Mouse (Mus musculus): ENCODE measurements around the gene Fignl1. TPM values are rescaled to one million over a fixed set of nuclear protein-coding genes. Genes with fewer than 3 reads are reported as not detected.
A peak's percentile ranks its signal among the peaks of the same experiment; 100 is the strongest.

Fignl1 gene
- polyA plus RNA-seq, 1 experiment = 24.4 TPM

- Histone ChIP-seq H3K27ac (ENCODE audit: insufficient read depth, low read length) (no peak overlapping the region; the same call in 1 of the 2 replicates), H3K4me3 (ENCODE audit: insufficient read depth, low read length) (no peak overlapping the region), H3K4me1 (ENCODE audit: control insufficient read depth, insufficient read depth, low read length) (peaks cover 28% of the 10 kb centered on the region)
- no peak for TF ChIP-seq CTCF (IDR thresholded peaks at IDR 0.05; ENCODE audit: borderline replicate concordance, insufficient read depth, low read length)
- no peak for TF ChIP-seq POLR2A (IDR thresholded peaks at IDR 0.05; ENCODE audit: low read depth, low read length)
Observed at GRCm38 (mm10) chr11:11826475-11826874, 17.7 kb upstream of the Fignl1 start.

GRCm38 (mm10) chr11:11825670-11826069 is 16.9 kb upstream of the Fignl1 start:
- Histone ChIP-seq H3K4me3 (ENCODE audit: insufficient read depth, low read length) (no peak overlapping the region), H3K27ac (ENCODE audit: insufficient read depth, low read length) (peak overlapping the region; percentile 20; the same call in 1 of the 2 replicates), H3K4me1 (ENCODE audit: control insufficient read depth, insufficient read depth, low read length) (peaks cover 33% of the 10 kb centered on the region)
- TF ChIP-seq POLR2A (IDR thresholded peaks at IDR 0.05; ENCODE audit: low read depth, low read length) (no peak), CTCF (IDR thresholded peaks at IDR 0.05; ENCODE audit: borderline replicate concordance, insufficient read depth, low read length) (no peak)

- peaks cover 35% of the 10 kb centered on the region for H3K4me1 ChIP-seq (ENCODE audit: control insufficient read depth, insufficient read depth, low read length)
- H3K4me3 ChIP-seq (ENCODE audit: insufficient read depth, low read length) = no peak overlapping the region
- peak overlapping the region; percentile 20 for H3K27ac ChIP-seq (ENCODE audit: insufficient read depth, low read length)
- no peak for TF ChIP-seq CTCF (IDR thresholded peaks at IDR 0.05; ENCODE audit: borderline replicate concordance, insufficient read depth, low read length)
- no peak for TF ChIP-seq POLR2A (IDR thresholded peaks at IDR 0.05; ENCODE audit: low read depth, low read length)
Observed at GRCm38 (mm10) chr11:11824970-11825635, 16.3 kb upstream of the Fignl1 start.

- Histone ChIP-seq H3K27ac (ENCODE audit: insufficient read depth, low read length) (peak overlapping the region; percentile 60), H3K4me1 (ENCODE audit: control insufficient read depth, insufficient read depth, low read length) (peaks cover 35% of the 10 kb centered on the region), H3K4me3 (ENCODE audit: insufficient read depth, low read length) (no peak overlapping the region)
- TF ChIP-seq CTCF (IDR thresholded peaks at IDR 0.05; ENCODE audit: borderline replicate concordance, insufficient read depth, low read length) = no peak
- TF ChIP-seq POLR2A (IDR thresholded peaks at IDR 0.05; ENCODE audit: low read depth, low read length) = no peak
Observed at GRCm38 (mm10) chr11:11823980-11824911, 15.5 kb upstream of the Fignl1 start.

GRCm38 (mm10) chr11:11822181-11823095 is 13.7 kb upstream of the Fignl1 start:
- Histone ChIP-seq H3K4me1 (ENCODE audit: control insufficient read depth, insufficient read depth, low read length) (peaks cover 33% of the 10 kb centered on the region), H3K4me3 (ENCODE audit: insufficient read depth, low read length) (no peak overlapping the region), H3K27ac (ENCODE audit: insufficient read depth, low read length) (peak overlapping the region; percentile 83)
- TF ChIP-seq CTCF (IDR thresholded peaks at IDR 0.05; ENCODE audit: borderline replicate concordance, insufficient read depth, low read length) (no peak), POLR2A (IDR thresholded peaks at IDR 0.05; ENCODE audit: low read depth, low read length) (no peak)

- TF ChIP-seq POLR2A (IDR thresholded peaks at IDR 0.05; ENCODE audit: low read depth, low read length) (0 out of 2 replicates have a peak, but pooled peaks have one; percentile 22), CTCF (IDR thresholded peaks at IDR 0.05; ENCODE audit: borderline replicate concordance, insufficient read depth, low read length) (no peak)
- Histone ChIP-seq H3K4me1 (ENCODE audit: control insufficient read depth, insufficient read depth, low read length) (peaks cover 33% of the 10 kb centered on the region), H3K27ac (ENCODE audit: insufficient read depth, low read length) (peak overlapping the region; percentile 88), H3K4me3 (ENCODE audit: insufficient read depth, low read length) (no peak overlapping the region)
Observed at GRCm38 (mm10) chr11:11821387-11821975, 12.7 kb upstream of the Fignl1 start.

- Histone ChIP-seq H3K4me1 (ENCODE audit: control insufficient read depth, insufficient read depth, low read length) (peaks cover 28% of the 10 kb centered on the region), H3K4me3 (ENCODE audit: insufficient read depth, low read length) (no peak overlapping the region), H3K27ac (ENCODE audit: insufficient read depth, low read length) (peak overlapping the region; percentile 88)
- no peak for TF ChIP-seq CTCF (IDR thresholded peaks at IDR 0.05; ENCODE audit: borderline replicate concordance, insufficient read depth, low read length)
- TF ChIP-seq POLR2A (IDR thresholded peaks at IDR 0.05; ENCODE audit: low read depth, low read length) = no peak
Observed at GRCm38 (mm10) chr11:11820737-11821136, 12.0 kb upstream of the Fignl1 start.

GRCm38 (mm10) chr11:11820251-11820650 is 11.5 kb upstream of the Fignl1 start:
- TF ChIP-seq CTCF (IDR thresholded peaks at IDR 0.05; ENCODE audit: borderline replicate concordance, insufficient read depth, low read length) = peak; percentile 24; the same call in 1 of the 2 replicates
- TF ChIP-seq POLR2A (IDR thresholded peaks at IDR 0.05; ENCODE audit: low read depth, low read length) = no peak
- Histone ChIP-seq H3K27ac (ENCODE audit: insufficient read depth, low read length) (peak overlapping the region; percentile 88), H3K4me1 (ENCODE audit: control insufficient read depth, insufficient read depth, low read length) (peaks cover 26% of the 10 kb centered on the region), H3K4me3 (ENCODE audit: insufficient read depth, low read length) (no peak overlapping the region)

GRCm38 (mm10) chr11:11819206-11819605 is 10.4 kb upstream of the Fignl1 start:
- TF ChIP-seq CTCF (IDR thresholded peaks at IDR 0.05; ENCODE audit: borderline replicate concordance, insufficient read depth, low read length) (no peak), POLR2A (IDR thresholded peaks at IDR 0.05; ENCODE audit: low read depth, low read length) (no peak)
- Histone ChIP-seq H3K4me3 (ENCODE audit: insufficient read depth, low read length) (no peak overlapping the region), H3K4me1 (ENCODE audit: control insufficient read depth, insufficient read depth, low read length) (peaks cover 24% of the 10 kb centered on the region), H3K27ac (ENCODE audit: insufficient read depth, low read length) (no peak overlapping the region)

Data from embryonic fibroblast, embryonic 13.5 days (primary cell).